Mouse (Mus musculus) neural tube, embryonic 15.5 days (tissue): Measurements from ENCODE around the gene Adra1b. TPM values are rescaled to one million over a fixed set of nuclear protein-coding genes. Genes with fewer than 3 reads are reported as not detected.

ENCODE experiments used
- ATAC-seq: fragments of 200-750 bp; cut with Nextera tagmentation; 2 replicates; pipeline ENCODE4 v1.8.0; 2017; ENCODE audit warnings: mild to moderate bottlenecking, moderate TSS enrichment, moderate library complexity; ENCODE audit not compliant: low FRiP score
- H3K27ac ChIP-seq: fragments of 300-500 bp; sonication (generic); replicated peaks from 2 replicates; pipeline ENCODE4 v1.5.1; 2015; ENCODE audit warnings: mild to moderate bottlenecking, inconsistent platforms
- H3K27me3 ChIP-seq: fragments of 300-500 bp; sonication (generic); replicated peaks from 2 replicates; pipeline ENCODE4 v1.6.1; 2015; ENCODE audit warnings: inconsistent platforms
- H3K36me3 ChIP-seq: fragments of 300-500 bp; sonication (generic); 2 replicates; pipeline ENCODE4 v1.6.1; 2015; ENCODE audit warnings: inconsistent platforms
- H3K4me1 ChIP-seq: fragments of 300-500 bp; sonication (generic); 2 replicates; pipeline ENCODE4 v1.6.1; 2015; ENCODE audit warnings: inconsistent platforms
- H3K4me2 ChIP-seq: fragments of 300-500 bp; sonication (generic); 2 replicates; pipeline ENCODE4 v1.6.1; 2015; ENCODE audit warnings: inconsistent platforms, mild to moderate bottlenecking, moderate library complexity
- H3K4me3 ChIP-seq: fragments of 300-500 bp; sonication (generic); replicated peaks from 2 replicates; pipeline ENCODE4 v1.5.1; 2015; ENCODE audit warnings: mild to moderate bottlenecking, inconsistent platforms
- H3K9ac ChIP-seq: fragments of 300-500 bp; sonication (generic); replicated peaks from 2 replicates; pipeline ENCODE4 v1.6.1; 2015; ENCODE audit warnings: mild to moderate bottlenecking, inconsistent platforms
- H3K9me3 ChIP-seq: fragments of 300-500 bp; sonication (generic); replicated peaks from 2 replicates; pipeline ENCODE4 v1.6.1; 2016; ENCODE audit warnings: inconsistent platforms
- WGBS: fragments of 180-500 bp; shearing (Covaris S2); methylation state at CpG from one replicate; pipeline ENCODE4 v1.1.7; 2015; ENCODE audit warnings: mixed read lengths; 5-methylcytosine and 5-hydroxymethylcytosine counted together
- polyA plus RNA-seq: library from polyadenylated mRNA; unstranded; fragments of >200 nt; fragmentation: Nextera tagmentation; extraction: Ambion mirVana; gene quantifications from 2 replicates; pipeline ENCODE4 v1.2.1, GENCODE M21; 2015

Gene Adra1b
- polyA plus RNA-seq, 1 experiment from 2014 or later, result 16.4 TPM

GRCm38 (mm10) chr11:43840491-43840890 lies 60.5 kb downstream of the Adra1b start:
- H3K9ac ChIP-seq, result no peak overlapping the region
- H3K9me3 ChIP-seq, result no peaks in the 10 kb centered on the region
- peaks cover 6% of the 10 kb centered on the region; the same call in 1 of the 2 replicates for H3K27me3 ChIP-seq
- 62% methylated on average over 6 of the region's 6 CpGs for WGBS
- H3K4me2 ChIP-seq, result no peak overlapping the region
- H3K4me1 ChIP-seq, result peaks cover 11% of the 10 kb centered on the region
- H3K4me3 ChIP-seq, result no peak overlapping the region
- no peak for ATAC-seq
- no peaks in the 10 kb centered on the region for H3K36me3 ChIP-seq
- H3K27ac ChIP-seq, result no peak overlapping the region

DNA sequence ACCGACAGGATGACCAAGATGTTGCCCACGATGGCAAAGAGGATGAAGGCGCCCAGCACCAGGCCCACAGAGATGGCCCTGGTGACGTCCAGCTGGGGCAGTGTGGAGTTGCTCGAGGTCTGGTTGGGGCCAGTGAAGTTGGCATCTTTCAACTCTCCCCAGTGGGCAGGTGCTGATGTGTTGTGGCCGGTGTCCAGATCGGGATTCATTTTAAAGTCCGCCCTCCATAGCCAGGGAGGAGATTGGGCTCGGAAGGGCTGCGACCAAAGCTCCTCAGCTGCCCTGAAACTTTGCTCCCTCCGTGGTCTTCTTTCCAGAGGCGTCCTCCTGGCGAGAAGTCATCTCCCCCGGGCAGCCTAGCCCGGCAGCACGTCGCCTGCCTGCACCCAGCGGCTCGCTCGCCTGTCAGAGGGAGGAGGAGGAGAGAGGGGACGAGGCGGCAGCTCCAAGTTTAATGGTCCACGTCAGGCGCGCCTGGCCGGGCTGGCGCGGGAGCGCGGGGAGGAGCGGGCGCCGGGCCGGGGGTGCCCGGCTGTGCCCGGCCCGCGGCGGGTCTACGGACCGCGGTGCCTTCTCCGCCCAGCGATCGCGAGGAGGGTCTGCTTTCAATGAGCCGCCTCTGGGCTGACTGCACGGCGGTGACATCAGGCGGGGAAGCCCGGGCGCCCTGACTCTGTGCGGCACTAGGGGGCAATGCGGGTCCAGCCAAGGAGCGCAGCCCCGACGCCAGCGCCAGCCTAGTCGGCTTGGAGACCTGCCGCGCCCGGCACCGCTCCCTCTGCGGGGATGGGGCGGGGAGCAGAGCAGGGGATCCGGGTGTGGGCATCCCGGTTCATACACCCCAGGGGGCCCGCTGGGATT lies 64.9 kb downstream of the Adra1b start:
- Histone ChIP-seq H3K4me1 (peaks cover 14% of the 10 kb centered on the region), H3K4me2 (peak overlapping the region; percentile 86), H3K4me3 (peak overlapping the region; percentile 60), H3K27ac (peak overlapping the region; percentile 72), H3K9ac (peak overlapping the region; percentile 68), H3K36me3 (no peaks in the 10 kb centered on the region), H3K9me3 (no peaks in the 10 kb centered on the region), H3K27me3 (peaks cover 10% of the 10 kb centered on the region; the same call in 1 of the 2 replicates)
- WGBS, result 5% methylated on average over 67 of the region's 68 CpGs
- ATAC-seq, result peak; percentile 96

- H3K4me3 ChIP-seq, result peak overlapping the region; percentile 60
- peak overlapping the region; percentile 86 for H3K4me2 ChIP-seq
- peaks cover 10% of the 10 kb centered on the region; the same call in 1 of the 2 replicates for H3K27me3 ChIP-seq
- H3K27ac ChIP-seq, result no peak overlapping the region
- peaks cover 14% of the 10 kb centered on the region for H3K4me1 ChIP-seq
- no peaks in the 10 kb centered on the region for H3K9me3 ChIP-seq
- no peak overlapping the region for H3K9ac ChIP-seq
- no peak for ATAC-seq
- WGBS, result 96% methylated on average over 15 of the region's 15 CpGs
- no peaks in the 10 kb centered on the region for H3K36me3 ChIP-seq
Measured at GRCm38 (mm10) chr11:43835456-43835855, 65.6 kb downstream of the Adra1b start.

- ATAC-seq, result no peak
- 0 out of 2 replicates have a peak overlapping the region, but pooled peaks have one; percentile 26 for H3K9ac ChIP-seq
- peaks cover 10% of the 10 kb centered on the region; the same call in 1 of the 2 replicates for H3K27me3 ChIP-seq
- H3K4me2 ChIP-seq, result peak overlapping the region; percentile 86
- 61% methylated on average over 11 of the region's 11 CpGs for WGBS
- no peaks in the 10 kb centered on the region for H3K9me3 ChIP-seq
- H3K36me3 ChIP-seq, result no peaks in the 10 kb centered on the region
- H3K4me3 ChIP-seq, result peak overlapping the region; percentile 30
- H3K27ac ChIP-seq, result no peak overlapping the region
- H3K4me1 ChIP-seq, result peaks cover 14% of the 10 kb centered on the region
Measured at GRCm38 (mm10) chr11:43834531-43834930, 66.5 kb downstream of the Adra1b start.

DNA sequence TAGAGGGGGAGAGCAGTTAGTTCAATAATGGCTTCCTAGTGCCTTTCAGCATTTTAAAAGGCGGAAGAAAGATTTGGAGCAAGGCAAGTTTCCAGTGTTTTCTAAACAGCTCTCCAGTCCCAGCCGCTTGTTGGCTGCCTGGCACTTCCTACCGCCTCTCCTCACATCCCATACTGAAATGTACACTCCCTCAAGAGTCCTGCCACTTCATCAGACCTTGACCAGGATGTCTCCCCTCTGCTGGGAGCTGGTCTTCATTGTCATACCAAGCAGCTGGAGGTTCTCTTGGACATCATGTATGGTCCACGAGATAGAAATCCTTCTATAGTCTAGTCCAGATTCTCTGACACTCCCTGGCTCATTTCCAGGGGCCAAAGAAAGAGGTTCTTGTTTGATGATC lies 69.5 kb downstream of the Adra1b start:
- no peak overlapping the region for H3K27ac ChIP-seq
- WGBS, result 68% methylated on average over 4 of the region's 4 CpGs
- no peaks in the 10 kb centered on the region for H3K9me3 ChIP-seq
- no peak overlapping the region for H3K4me3 ChIP-seq
- no peak overlapping the region for H3K9ac ChIP-seq
- no peak for ATAC-seq
- H3K27me3 ChIP-seq, result peaks cover 7% of the 10 kb centered on the region; the same call in 1 of the 2 replicates
- H3K36me3 ChIP-seq, result no peaks in the 10 kb centered on the region
- peaks cover 10% of the 10 kb centered on the region for H3K4me1 ChIP-seq
- no peak overlapping the region for H3K4me2 ChIP-seq

DNA sequence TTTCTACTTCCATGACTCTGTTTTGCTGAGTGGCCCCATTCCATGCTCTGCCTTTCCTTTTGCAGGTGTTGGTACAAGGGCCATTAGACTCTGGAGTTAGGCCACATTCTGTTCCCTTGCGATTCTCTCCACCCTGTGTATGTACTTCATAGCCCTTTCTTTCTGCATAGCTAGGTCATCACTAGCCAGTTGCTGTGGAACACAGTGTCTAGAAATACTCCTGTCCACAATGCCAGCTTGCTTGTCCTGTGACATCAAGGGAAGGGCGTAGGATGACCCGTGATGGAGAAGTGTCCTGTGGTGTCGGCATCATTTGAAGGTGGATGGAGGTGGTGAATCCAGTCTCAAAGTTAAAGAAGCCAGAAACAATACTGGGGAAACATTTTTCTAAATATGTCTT lies 74.2 kb downstream of the Adra1b start:
- Histone ChIP-seq H3K36me3 (no peaks in the 10 kb centered on the region), H3K9ac (no peak overlapping the region), H3K4me1 (peaks cover under 1% of the 10 kb centered on the region; the same call in 1 of the 2 replicates), H3K4me3 (no peak overlapping the region), H3K9me3 (no peaks in the 10 kb centered on the region), H3K27me3 (no peaks in the 10 kb centered on the region), H3K27ac (no peak overlapping the region), H3K4me2 (no peak overlapping the region)
- 95% methylated on average over 4 of the region's 4 CpGs for WGBS
- ATAC-seq, result no peak

GRCm38 (mm10) chr11:43823349-43823748 lies 77.7 kb downstream of the Adra1b start:
- no peak for ATAC-seq
- Histone ChIP-seq H3K4me2 (no peak overlapping the region), H3K9me3 (no peaks in the 10 kb centered on the region), H3K36me3 (no peaks in the 10 kb centered on the region), H3K9ac (no peak overlapping the region), H3K4me1 (no peaks in the 10 kb centered on the region), H3K27ac (no peak overlapping the region), H3K4me3 (no peak overlapping the region), H3K27me3 (no peaks in the 10 kb centered on the region)
- 66% methylated on average over 5 of the region's 5 CpGs for WGBS

DNA sequence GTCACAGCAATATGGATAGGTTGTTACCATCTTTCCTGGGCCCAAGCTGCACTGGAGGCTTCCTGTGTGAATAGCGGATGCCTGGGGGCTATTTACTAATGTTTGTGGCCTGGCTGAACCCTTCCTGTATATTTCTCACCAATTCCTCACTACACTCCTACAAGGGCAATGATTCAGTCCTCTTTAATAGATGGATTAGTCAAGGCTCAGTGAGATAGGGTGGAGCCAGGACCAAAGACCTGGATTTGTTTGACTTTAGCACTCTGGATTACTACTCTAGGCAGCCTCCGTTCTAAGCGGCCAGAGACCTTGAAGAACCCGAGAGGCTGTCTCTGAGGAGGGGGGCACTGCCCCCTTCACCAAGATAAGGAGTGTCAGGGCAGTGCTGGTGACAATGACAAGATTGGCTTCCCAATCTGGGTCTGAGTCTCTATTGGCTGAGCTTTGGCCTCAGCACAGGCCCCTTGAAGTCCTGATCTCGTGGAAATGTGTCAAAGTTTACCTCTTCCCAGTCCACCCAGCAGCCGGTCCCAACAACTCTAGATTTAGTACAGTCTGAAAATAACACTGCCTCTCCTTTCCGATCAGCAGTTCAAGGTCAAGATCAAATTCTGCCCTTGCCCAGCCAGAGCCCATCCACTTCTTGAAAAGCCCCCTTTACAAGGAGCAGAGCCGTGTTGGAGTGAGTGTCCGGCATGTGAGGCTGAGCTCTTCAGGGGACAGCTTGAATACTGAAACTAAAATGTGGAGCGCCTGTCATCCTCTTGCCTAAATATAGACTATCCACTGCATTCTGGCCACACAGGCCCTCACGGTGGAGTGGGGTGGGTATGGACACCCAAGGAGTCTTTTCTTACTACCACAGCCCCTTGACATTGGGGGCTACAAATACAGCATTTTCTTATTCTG lies 80.2 kb downstream of the Adra1b start:
- H3K4me2 ChIP-seq, result no peak overlapping the region
- H3K4me3 ChIP-seq, result no peak overlapping the region
- no peaks in the 10 kb centered on the region for H3K9me3 ChIP-seq
- no peaks in the 10 kb centered on the region for H3K36me3 ChIP-seq
- no peak overlapping the region for H3K27ac ChIP-seq
- H3K27me3 ChIP-seq, result no peaks in the 10 kb centered on the region
- ATAC-seq, result no peak
- WGBS, result 89% methylated on average over 11 of the region's 11 CpGs
- no peak overlapping the region for H3K9ac ChIP-seq
- H3K4me1 ChIP-seq, result no peaks in the 10 kb centered on the region

DNA sequence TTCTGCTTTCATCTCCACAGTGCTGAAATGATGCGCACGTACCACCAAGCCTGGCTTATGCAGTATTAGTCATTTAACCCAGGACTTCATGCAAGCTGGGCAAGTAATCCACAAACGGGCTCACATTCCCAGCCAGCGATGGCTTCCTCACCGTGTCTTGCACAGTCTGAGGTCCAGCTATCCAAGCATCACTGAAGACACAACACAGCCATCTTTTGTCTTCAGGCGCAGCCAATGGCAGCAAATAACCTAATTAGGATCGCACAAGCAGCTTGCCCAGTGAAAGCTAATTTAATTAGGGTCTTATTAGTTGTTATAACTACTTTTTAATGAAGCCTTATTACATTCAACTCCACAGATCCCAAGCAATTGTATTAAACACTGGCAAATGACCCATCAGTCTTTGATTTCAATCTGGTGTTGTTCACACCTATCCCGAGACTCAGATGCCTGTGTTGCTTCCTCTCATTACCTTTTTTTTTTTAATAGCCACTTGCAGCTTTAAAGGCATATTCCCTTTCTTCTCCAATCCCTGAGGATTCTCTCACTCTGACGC lies 83.6 kb downstream of the Adra1b start:
- H3K4me3 ChIP-seq, result no peak overlapping the region
- no peak overlapping the region for H3K9ac ChIP-seq
- no peaks in the 10 kb centered on the region for H3K9me3 ChIP-seq
- H3K27ac ChIP-seq, result no peak overlapping the region
- ATAC-seq, result no peak
- 62% methylated on average over 9 of the region's 9 CpGs for WGBS
- no peak overlapping the region for H3K4me2 ChIP-seq
- no peaks in the 10 kb centered on the region for H3K27me3 ChIP-seq
- no peaks in the 10 kb centered on the region for H3K36me3 ChIP-seq
- no peaks in the 10 kb centered on the region for H3K4me1 ChIP-seq

GRCm38 (mm10) chr11:43812535-43812934 lies 88.5 kb downstream of the Adra1b start:
- Histone ChIP-seq H3K27me3 (no peaks in the 10 kb centered on the region), H3K4me3 (no peak overlapping the region), H3K4me1 (peaks cover 5% of the 10 kb centered on the region), H3K4me2 (no peak overlapping the region), H3K36me3 (no peaks in the 10 kb centered on the region), H3K9me3 (no peaks in the 10 kb centered on the region), H3K27ac (no peak overlapping the region), H3K9ac (no peak overlapping the region)
- no peak for ATAC-seq
- WGBS, result 73% methylated on average over 5 of the region's 5 CpGs

GRCm38 (mm10) chr11:43807732-43808131 lies 93.3 kb downstream of the Adra1b start:
- no peaks in the 10 kb centered on the region for H3K36me3 ChIP-seq

More at GRCm38 (mm10) chr11:43807732-43808131, 93.3 kb downstream of the Adra1b start:
- Histone ChIP-seq H3K9me3 (no peaks in the 10 kb centered on the region), H3K27me3 (no peaks in the 10 kb centered on the region), H3K9ac (no peak overlapping the region), H3K27ac (no peak overlapping the region), H3K4me3 (no peak overlapping the region), H3K4me1 (peaks cover 8% of the 10 kb centered on the region), H3K4me2 (no peak overlapping the region; the same call in 1 of the 2 replicates)
- ATAC-seq, result no peak
- 32% methylated on average over 5 of the region's 5 CpGs for WGBS
